Mouse (Mus musculus): ENCODE data around the gene Agap1.

- no peak for TF ChIP-seq POLR2A (IDR thresholded peaks at IDR 0.05; ENCODE audit: low read depth, low read length)
- no peak for TF ChIP-seq CTCF (conservative IDR thresholded peaks at IDR 0.05; ENCODE audit: insufficient read depth, insufficient read length, low read depth, low read length)
These were observed 90.5 kb downstream of the Agap1 start for GRCm38 (mm10) chr1:89545099-89545498.

Data from kidney, adult 2 months (tissue).